Mouse (Mus musculus) macrophage (primary cell): ENCODE data around the gene Rpl23. TPM values are rescaled to one million over a fixed set of nuclear protein-coding genes. Genes with fewer than 3 reads are reported as not detected.
A peak's percentile ranks its signal among the peaks of the same experiment; 100 is the strongest.

Experiments used
- H3K27ac ChIP-seq: fragments of 350-480 bp; formaldehyde crosslinking; 2 replicates; pipeline ENCODE4 v1.9.0; 2021
- H3K36me3 ChIP-seq: fragments of 350-480 bp; formaldehyde crosslinking; 2 replicates; pipeline ENCODE4 v1.9.0; 2021; ENCODE audit errors: inconsistent target
- H3K4me3 ChIP-seq: fragments of 350-480 bp; formaldehyde crosslinking; 2 replicates; pipeline ENCODE4 v1.9.0; 2021; ENCODE audit errors: inconsistent target
- H3K79me2 ChIP-seq: fragments of 350-480 bp; formaldehyde crosslinking; 2 replicates; pipeline ENCODE4 v1.9.0; 2021; ENCODE audit errors: inconsistent target
- whole genome bisulfite sequencing: methylation state at CpG from one replicate; pipeline ENCODE4 v1.1.7; 2026; ENCODE audit warnings: inconsistent platforms; ENCODE audit not compliant: missing documents; 5-methylcytosine and 5-hydroxymethylcytosine counted together
- polyA plus RNA-seq: library from polyadenylated mRNA; stranded (reverse); fragments of 250-400 nt; gene quantifications from 3 replicates; pipeline ENCODE4 v1.2.4, GENCODE M21; 2018; ENCODE audit warnings: inconsistent platforms

Rpl23 gene
- polyA plus RNA-seq, 1 experiment from 2014 or later: 1,231 TPM

DNA sequence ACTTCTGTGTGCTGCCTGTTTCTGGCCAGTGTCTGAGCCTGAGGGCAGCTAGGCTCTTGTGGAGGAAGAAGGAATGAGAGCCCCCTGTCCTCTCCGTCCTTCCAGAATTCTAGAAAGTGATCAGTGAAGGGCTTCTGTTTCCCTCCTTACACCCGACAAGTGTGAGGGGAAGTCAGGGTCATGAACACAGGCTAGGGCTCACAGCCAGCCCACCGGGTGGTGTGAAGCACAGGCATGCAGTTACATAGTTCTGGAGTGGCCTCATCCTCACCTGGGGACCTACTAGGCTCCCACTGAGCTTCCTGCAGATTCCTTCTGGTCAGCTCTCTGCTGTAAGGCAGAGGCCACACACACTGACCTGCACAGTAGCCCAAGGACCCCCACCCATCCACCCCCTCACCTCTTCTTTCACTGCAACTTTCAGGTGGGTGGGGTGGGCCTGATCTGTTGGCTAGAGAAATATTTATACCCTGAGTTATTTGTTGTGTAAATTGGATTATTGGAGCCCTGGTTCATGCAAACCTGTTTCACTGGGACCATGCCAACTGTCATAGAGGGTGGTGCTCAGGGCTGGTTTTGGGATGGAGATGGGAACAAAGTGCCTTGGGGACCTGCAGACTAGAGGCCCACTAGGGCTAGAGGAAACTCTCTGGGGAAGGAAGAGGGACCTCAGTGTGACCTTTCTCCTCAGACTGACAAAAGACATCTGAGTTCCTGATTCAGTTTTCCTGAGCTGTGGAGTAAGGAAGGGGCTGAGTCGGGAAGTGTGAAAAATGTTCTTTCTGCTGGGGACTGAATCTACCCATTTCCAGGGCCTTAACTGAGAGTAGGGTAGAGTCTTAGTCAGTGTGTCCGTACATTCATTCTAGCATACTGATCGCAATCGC, 27.2 kb upstream of the Rpl23 start:
- H3K36me3 ChIP-seq: peaks cover 63% of the 10 kb centered on the region; the same call in 1 of the 2 replicates
- H3K4me3 ChIP-seq: no peak overlapping the region
- peaks cover 100% of the 10 kb centered on the region for H3K79me2 ChIP-seq
- peak overlapping the region; percentile 10; the same call in 1 of the 2 replicates for H3K27ac ChIP-seq
- WGBS: 77% methylated on average over 7 of the region's 7 CpGs

DNA sequence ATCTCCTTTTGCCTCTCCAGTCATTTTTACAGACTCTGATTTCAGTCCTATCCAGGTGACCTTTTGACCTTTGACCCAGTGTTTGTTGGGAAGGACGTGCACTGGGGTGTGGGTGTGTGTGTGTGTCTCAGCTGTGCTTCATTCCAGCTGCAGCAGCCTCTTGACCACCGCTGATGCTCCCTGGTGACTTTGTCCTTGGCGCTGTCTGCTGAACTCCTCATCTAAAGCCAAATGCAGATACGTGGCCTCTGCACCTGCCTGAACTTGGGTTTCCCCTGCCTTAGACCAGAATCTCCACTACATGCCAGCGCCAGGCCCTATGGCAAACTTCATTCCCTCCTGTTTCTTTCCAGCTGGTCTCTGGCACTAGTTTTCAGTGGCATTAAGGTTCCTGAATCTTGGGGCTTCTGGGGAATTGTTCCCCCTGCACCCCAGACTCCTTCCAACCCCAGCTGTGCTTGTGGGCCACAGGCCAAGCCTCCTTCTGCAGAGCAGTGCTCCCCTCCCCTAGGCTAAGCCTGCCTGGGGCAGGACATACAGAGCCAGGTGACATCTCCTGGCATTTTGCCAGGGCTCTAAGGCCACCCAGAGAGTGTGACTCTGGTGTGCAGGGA, 26.5 kb upstream of the Rpl23 start:
- peaks cover 100% of the 10 kb centered on the region for H3K79me2 ChIP-seq
- no peak overlapping the region for H3K4me3 ChIP-seq
- 99% methylated on average over 4 of the region's 5 CpGs for WGBS
- H3K27ac ChIP-seq: no peak overlapping the region
- peaks cover 57% of the 10 kb centered on the region; the same call in 1 of the 2 replicates for H3K36me3 ChIP-seq

DNA sequence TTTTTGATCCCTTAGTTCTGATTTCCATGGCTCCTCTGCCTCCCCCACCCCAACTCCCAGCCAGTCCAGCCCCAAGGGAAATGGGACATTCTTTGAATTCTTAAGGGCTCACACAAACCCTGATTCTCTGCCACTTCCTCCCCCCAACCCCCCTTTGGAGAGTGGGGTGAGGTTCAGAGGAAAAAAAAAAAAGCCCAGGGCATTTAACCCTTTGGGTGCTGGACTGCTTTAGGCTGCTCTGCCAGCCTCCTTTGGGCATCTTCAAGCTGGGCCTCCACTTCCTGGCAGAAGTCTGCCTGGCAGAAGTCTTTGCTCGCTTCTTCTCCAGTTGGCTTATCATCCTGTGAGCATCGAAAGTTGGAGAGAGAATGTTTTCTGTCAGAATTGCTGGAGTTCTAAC, 25.9 kb upstream of the Rpl23 start:
- 90% methylated on average over 2 of the region's 2 CpGs for WGBS
- Histone ChIP-seq H3K36me3 (peaks cover 51% of the 10 kb centered on the region; the same call in 1 of the 2 replicates), H3K27ac (no peak overlapping the region)

DNA sequence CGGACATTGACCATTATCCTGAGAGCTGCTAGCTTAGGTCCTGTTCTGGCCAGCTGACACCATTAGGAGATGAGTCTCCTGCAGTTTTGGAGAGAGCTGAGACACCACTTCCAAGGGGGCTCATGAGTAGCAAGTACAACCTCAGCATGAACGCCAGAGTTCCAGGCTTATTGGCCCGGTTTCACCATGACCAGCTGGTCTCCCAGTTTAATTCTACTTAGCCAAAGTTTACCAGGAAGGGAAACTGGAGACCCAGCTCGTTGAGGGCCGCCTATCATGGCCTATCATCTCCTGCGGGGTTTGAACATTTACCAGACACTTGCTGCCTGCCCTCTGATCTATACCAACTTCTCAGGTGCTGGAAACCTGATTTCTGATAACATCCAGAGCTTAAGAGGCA, 25.4 kb upstream of the Rpl23 start:
- H3K4me3 ChIP-seq: no peak overlapping the region
- H3K36me3 ChIP-seq: peaks cover 46% of the 10 kb centered on the region; the same call in 1 of the 2 replicates
- H3K27ac ChIP-seq: no peak overlapping the region
- 56% methylated on average over 6 of the region's 6 CpGs for WGBS
- peaks cover 100% of the 10 kb centered on the region for H3K79me2 ChIP-seq

More for the DNA sequence above, 25.9 kb upstream of the Rpl23 start:
- Histone ChIP-seq H3K4me3 (no peak overlapping the region), H3K79me2 (peaks cover 100% of the 10 kb centered on the region)

DNA sequence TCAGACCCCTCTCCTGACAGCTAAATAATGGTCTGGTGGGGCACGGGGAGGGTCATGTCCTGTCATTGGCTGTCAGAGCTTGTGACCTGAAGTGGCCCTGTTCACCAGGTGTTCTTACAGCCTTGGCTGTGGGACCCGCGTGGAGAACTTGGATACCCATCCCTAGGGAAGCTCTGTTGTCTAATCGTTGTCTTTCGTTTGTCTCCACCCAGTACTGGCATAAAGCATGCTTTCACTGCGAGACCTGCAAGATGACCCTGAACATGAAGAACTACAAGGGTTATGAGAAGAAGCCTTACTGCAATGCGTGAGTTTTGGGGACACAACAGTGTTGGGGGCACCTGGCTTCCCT, 24.4 kb upstream of the Rpl23 start:
- Histone ChIP-seq H3K27ac (no peak overlapping the region), H3K36me3 (peaks cover 38% of the 10 kb centered on the region; the same call in 1 of the 2 replicates), H3K4me3 (no peak overlapping the region), H3K79me2 (peaks cover 100% of the 10 kb centered on the region)
- 93% methylated on average over 7 of the region's 7 CpGs for WGBS

DNA sequence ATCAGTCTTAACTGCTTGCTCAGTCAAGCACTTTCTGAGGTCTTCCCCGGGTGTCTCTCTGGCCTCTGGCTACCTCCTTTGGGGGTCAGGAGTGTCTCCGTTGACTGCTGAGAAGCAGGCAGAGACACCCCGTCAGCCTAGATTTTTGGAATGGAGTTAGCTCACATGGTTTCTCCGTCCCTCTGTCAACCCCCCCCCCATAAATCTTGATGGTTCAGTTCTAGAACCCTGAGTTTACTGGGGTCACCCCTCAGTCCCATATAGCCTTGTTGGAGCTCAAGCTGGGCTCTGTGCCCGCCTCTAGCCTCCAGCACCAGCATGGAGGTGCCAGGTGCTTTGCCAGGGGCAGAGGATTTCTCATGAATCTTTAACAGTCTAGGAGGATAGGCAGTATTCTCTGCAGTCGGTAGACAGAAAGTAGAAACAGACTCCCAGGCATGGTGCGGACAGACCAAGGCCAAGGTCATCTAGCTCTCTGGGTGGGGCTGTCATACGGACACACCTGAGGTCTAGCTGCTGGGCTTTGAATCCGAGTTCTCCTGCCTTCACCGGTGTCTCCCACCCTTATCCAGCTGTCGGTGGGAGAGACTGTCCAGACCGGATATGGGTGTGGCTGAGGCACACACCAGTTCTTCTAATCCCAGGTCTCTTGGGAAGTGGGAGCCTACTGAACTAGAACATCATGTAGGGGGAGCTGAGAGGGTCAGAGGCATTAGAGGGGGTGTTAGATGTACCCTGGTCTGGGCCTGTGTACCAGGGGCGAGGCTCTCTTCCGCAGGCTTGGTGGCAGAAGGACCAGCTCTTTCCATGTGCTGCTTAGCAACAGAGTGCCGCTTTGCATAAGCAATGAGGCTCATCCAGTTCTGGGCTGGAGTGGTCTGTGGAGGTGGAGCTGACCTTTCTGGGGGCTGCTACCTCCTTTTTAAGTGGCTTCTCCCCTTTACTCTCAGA, 23.7 kb upstream of the Rpl23 start:
- H3K79me2 ChIP-seq: peaks cover 100% of the 10 kb centered on the region
- peaks cover 31% of the 10 kb centered on the region; the same call in 1 of the 2 replicates for H3K36me3 ChIP-seq
- WGBS: 92% methylated on average over 15 of the region's 15 CpGs
- no peak overlapping the region for H3K4me3 ChIP-seq
- H3K27ac ChIP-seq: no peak overlapping the region

DNA sequence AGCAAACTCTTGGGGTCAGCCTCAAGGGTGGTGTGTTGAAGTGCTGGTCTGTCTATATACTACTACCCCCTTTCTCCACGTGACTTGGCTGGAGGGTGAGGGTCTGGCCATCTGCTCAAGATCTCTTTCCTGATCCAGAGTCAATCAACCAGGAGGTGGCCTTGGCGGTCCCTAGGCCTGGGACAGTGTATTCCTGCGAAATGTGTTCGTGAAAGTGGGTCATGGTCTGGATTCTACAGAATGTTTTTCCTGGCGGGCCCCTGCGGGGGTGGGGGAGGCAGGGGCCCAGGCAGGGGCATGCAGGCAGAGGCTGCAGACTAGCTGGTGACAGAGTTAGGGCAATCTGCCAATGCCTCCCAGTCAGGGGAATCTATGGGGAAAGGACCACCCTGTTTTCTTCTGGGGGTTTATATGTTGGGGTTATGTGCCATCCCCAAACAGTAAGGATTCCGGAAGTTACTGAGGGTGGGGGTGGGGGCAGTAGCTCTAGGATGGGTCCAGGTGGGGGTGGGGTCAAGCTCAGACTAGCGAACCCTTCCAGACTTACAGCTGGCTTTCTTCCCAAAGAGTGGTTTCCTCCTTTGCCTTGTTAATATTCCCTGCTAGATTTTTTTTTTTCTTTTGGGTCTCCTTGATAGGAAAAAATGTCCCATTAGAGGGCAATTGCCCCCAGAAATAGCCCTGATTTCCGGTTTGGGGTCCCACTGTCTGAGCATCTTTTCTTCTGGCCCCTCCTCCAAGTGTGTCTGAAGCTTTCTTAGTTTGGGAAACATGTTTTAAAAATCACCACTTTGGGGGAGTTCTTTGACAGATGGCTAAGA, 22.8 kb upstream of the Rpl23 start:
- Histone ChIP-seq H3K27ac (no peak overlapping the region), H3K36me3 (peaks cover 23% of the 10 kb centered on the region; the same call in 1 of the 2 replicates), H3K79me2 (peaks cover 99% of the 10 kb centered on the region), H3K4me3 (no peak overlapping the region)
- 58% methylated on average over 9 of the region's 9 CpGs for WGBS

DNA sequence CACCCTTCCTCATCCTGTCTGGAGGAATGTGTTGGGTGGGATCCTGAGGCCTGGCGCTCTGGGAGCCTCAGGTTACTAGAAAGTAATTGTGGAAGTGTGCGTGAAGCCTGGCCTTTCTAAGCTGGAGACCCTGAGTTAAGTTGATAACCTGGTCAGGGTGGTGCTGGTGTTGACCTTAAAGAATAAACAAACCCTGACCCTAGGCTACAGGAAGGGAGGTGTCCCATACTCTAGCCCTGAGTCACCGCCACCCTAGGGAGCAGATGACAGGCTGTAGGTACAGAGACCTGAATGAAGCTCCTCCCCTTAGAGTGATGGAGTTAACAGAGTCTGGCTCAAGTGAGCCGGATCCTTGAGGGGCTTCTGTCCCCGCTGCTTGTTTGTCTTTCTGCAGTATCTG, 21.6 kb upstream of the Rpl23 start:
- Histone ChIP-seq H3K36me3 (peaks cover 23% of the 10 kb centered on the region; the same call in 1 of the 2 replicates), H3K27ac (no peak overlapping the region), H3K79me2 (peaks cover 90% of the 10 kb centered on the region), H3K4me3 (no peak overlapping the region)
- WGBS: 95% methylated on average over 5 of the region's 5 CpGs

DNA sequence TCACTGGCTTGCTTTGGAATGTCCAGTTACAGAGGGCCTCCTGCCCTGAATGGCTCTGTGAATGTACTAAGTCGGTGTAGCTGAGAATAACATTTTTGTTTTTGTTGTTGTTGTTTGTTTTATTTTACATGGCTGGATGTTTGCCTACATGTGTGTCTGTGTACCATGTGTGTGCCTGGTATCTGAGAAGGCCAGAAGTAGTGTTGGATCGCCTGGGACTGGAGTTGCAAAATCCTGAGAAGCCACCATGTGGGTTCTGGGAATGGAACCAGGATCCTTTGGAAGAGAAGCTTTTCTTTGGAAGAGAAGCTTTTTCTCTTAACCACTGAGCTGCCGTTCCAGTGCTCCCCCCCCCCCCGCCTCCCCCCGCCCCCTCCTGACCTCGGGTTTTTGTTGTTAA, 20.3 kb upstream of the Rpl23 start:
- Histone ChIP-seq H3K79me2 (peaks cover 77% of the 10 kb centered on the region), H3K27ac (no peak overlapping the region), H3K36me3 (peaks cover 14% of the 10 kb centered on the region; the same call in 1 of the 2 replicates), H3K4me3 (no peak overlapping the region)
- 100% methylated on average over 2 of the region's 6 CpGs for WGBS

DNA sequence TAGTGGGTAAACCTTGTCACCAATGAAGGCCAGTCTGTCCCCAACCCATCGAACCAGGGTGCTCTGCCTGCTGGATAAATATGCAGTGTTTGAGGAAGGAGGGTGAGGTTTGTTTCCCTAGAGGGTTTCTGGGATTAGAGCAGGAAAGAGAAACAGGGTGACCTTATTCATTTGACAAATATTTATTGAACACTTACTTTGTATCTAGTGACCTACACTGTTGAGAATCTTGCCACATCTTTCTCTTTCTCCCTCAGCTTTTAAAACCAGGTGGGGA, 19.9 kb upstream of the Rpl23 start:
- peaks cover 13% of the 10 kb centered on the region; the same call in 1 of the 2 replicates for H3K36me3 ChIP-seq
- peaks cover 73% of the 10 kb centered on the region for H3K79me2 ChIP-seq
- H3K4me3 ChIP-seq: no peak overlapping the region; the same call in 1 of the 2 replicates
- H3K27ac ChIP-seq: peak overlapping the region; percentile 98
- WGBS: 75% methylated on average over 1 of the region's 1 CpGs

DNA sequence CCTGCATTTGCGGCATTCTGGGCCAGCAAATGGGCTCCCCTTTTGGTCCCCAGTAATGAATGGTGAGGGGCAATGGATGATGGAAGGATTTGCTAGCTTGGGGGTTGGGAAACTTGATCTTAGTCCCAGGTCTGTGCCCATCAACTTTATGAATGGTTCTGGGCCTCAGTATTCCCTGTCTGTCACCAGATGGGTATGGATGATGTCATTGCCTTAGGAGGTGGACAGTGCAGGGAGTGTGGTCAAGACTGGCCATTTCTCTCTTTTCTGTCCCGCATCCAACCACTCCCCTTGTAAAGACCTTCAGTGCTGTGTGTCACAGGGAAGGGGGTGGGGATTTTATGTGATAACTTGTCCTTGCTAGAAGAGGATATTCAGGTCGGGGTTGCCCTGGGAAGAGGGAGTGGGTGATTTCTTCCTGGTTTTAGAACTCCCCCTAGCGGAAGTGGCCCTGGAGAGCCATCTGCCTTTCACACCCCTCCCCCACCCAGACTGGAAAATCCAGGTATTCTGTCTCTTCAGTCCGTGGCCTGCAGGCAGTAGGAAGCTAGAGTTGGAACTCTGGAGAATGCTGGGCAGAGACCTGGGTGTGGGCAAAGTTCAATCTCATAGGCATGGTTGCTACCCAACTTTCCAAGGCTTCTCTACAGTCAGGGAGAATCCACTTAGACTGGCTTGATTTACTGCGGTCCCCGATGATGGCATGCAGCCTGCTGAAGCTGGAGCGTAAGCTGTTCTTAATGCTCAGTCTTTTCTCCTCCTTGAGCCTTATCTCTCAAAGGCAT, 19.4 kb upstream of the Rpl23 start:
- Histone ChIP-seq H3K4me3 (peak overlapping the region; percentile 98), H3K27ac (peak overlapping the region; percentile 98), H3K36me3 (peaks cover 8% of the 10 kb centered on the region; the same call in 1 of the 2 replicates), H3K79me2 (peaks cover 68% of the 10 kb centered on the region)
- WGBS: 71% methylated on average over 8 of the region's 8 CpGs

DNA sequence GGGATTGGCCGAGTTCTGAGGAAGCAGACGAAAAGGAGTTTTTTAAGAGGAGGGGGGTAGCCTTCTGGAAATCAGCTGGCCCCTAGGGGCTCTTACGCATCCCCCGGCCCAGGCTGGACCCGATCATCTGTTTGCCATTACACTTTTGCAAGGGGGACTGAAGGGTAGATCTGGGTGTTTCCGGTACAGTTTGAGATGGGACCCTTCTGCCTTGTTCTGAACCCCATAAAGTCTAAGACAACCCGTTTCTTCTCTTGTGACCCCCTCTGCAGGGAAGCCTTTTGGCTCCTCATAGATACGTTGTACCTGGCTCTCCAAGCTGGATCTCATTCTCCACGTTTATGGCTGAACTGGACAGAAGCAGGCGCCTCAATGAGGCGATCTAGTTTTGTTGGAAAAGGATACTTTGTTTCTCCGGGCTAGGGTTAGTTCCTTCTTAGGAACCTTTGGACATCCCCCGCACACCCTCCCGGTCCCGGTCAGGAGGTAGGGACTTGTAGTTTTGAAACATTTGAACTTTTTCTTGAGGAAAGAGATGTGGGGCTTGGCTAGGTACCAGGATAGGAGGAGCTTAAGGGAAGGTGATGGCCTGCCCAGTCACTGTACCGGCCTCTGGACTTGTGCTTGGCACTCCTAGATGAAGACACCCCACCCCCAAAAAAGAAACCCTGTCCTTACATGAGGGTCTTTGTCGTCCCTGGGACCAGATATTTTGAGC, 18.6 kb upstream of the Rpl23 start:
- H3K36me3 ChIP-seq: peaks cover under 1% of the 10 kb centered on the region; the same call in 1 of the 2 replicates
- peaks cover 60% of the 10 kb centered on the region for H3K79me2 ChIP-seq
- peak overlapping the region; percentile 98 for H3K27ac ChIP-seq
- peak overlapping the region; percentile 98 for H3K4me3 ChIP-seq
- 5% methylated on average over 17 of the region's 17 CpGs for WGBS
